Mouse (Mus musculus) spleen, postnatal 10 days (tissue): ENCODE results near the gene Gm20388.
"Not testable (repeated sequence)": the region's sequence is repeated elsewhere in the genome, so short reads cannot be mapped to it uniquely, and the experiment has no call there.

Experiments used
- DNase-seq, 2 experiments: peaks; one replicate each; pipeline ENCODE4 v3.0.0; 2021 to 2022; ENCODE audit warnings: low spot score in 2 of 2

Gm20388 gene

GRCm38 (mm10) chr8:121294234-121295108 lies 1383.8 kb downstream of the Gm20388 start:
- DNase-seq = no peak

- no peak for DNase-seq
These were observed 1385.4 kb downstream of the Gm20388 start for GRCm38 (mm10) chr8:121296082-121296481.

GRCm38 (mm10) chr8:121296597-121296996 lies 1386.0 kb downstream of the Gm20388 start:
- no peak for DNase-seq

DNA sequence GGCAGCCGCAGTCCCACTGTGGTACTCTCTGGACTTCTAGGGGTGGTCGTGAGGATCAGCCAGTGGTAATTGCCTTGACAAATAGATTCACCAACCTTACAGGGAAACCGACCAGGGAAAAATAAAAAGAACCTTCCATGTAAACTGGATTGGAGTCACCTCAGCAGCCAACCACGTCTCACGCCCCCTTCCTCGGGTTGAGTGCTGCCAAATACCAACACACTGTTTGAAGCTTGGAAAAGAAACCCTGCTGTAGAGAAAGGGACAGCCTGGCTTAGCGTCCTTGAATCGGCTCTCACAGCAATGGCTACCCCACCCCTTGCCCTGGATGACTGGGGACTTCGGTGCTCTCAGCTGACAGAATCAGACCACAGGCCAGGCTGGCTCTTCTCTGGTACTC lies 1386.7 kb downstream of the Gm20388 start:
- no peak for DNase-seq

DNA sequence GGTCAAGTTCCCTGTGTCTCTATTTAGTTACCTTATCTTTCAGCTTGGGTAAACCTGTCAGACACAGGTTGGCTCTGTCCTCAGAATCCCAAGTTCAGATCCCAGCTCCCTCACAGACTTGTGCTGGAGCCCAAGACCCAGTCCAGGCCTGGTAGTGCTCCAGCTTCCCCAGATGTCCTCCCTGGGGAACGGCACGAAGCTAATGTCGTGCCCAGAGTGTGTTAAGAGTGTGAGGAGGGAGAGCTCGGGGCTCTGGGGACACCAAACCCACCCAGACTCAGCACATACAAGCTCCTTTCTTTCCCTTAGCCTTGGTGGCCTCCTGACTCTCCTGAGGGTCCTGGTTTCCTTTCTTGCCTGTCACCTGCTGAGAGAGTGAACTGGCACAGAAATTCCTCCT lies 1389.4 kb downstream of the Gm20388 start:
- DNase-seq = no peak

DNA sequence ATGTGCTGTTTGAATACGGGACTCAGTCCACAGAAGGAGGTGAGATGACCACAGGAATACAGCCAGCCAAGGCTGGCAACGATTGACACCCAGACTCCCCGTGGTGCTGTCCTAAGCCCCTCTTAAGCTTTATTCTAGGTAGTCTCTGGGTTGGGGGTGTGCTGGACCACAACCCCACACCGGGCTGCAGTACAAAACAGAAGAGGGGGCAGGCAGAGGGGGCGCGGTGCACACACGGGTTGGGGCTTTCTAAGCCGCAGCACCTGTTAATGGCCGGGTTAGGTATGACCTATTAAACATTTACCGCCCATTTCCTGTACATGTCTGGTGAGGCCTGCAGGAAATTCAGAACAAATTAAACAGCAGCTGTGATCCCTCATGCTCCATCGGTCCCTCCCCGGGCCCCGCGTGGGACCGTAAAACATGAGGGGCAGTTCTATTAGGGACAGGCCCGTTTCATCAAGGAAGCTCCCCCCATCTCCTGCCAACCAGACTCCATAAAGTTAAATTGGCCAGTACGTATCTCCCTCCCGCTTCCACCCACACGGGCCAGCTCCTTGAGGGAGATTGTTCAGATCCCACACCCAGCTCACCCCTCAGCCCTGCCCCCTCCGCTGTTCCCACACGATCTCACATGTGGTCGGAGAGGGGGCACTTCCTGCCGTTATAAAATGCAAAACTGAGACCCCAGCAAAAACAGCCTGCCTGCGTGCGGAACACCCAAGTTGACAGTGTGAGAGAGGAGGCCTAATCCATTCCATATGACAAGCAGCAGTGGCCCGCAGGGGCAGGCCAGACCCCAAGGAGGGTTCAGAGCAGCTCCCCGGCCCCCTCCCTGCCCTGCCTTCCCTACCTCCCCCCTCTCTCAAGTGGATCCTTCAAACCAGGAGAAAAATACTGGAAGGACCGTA lies 1390.1 kb downstream of the Gm20388 start:
- peak in 1 of 2 experiments; percentile 24 for DNase-seq

DNA sequence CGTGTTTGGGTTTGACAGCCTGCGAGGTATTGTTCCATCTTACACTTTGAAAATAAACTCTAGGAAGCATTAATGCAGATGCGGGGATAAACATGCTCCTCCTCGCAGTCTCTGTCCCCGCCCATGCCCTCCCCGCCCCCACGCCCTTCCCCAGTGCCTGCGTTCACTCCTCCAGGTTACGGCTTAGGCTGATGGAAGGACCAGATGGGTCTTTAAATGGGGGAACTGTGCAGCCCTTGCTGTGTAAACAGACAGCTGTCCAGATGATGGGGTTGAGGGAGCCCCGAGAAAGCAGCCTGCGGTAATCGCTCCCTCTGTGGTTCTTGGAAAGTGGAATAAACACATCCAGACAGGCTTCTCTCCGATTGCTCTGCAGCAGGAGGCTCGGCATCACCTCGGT lies 1390.8 kb downstream of the Gm20388 start:
- no peak for DNase-seq

- no peak for DNase-seq
These were observed 1391.5 kb downstream of the Gm20388 start for GRCm38 (mm10) chr8:121301978-121302649.

GRCm38 (mm10) chr8:121307723-121308122 lies 1397.1 kb downstream of the Gm20388 start:
- DNase-seq = no peak

GRCm38 (mm10) chr8:121310976-121311819 lies 1400.6 kb downstream of the Gm20388 start:
- no peak for DNase-seq

DNA sequence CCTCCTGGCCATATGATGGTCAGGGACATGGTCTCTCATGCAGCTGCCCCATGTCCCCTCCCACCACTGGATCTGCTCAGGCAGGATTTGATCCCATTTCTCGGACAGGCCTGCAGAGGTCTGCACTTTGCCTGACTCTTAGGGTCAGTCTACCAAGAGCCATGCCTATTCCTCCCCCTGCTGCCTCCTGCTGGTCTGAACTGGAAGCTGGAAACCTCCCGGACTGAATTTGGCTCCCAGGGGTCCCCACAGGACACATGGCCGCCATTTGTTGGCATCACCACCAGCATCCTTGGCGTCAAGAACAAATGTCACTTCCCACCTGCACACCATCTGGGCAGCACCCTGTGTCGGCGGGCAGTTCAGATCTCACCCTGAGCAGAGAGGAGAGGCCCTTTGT lies 1402.8 kb downstream of the Gm20388 start:
- no peak for DNase-seq

DNA sequence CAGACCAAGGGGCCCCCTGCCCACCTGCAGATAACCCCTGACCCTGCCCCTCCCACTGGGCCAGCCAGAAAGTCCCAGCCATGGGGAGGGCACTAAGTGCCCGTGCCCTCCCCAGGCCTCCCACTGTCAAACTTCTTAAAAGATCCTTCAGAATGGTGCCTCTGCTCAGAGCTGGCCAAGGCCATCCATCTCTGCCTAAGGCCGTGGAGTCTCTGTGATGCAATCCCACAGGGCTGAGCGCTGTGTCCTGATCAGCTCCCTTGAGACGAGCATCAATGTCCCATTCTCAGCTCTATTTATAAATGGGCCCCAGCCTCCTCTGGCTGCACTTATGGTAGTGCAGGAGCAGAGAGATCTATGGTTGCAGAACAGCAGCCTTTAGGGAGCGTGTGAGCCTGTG lies 1403.4 kb downstream of the Gm20388 start:
- DNase-seq = no peak

GRCm38 (mm10) chr8:121315569-121315968 lies 1404.9 kb downstream of the Gm20388 start:
- DNase-seq = no peak

DNA sequence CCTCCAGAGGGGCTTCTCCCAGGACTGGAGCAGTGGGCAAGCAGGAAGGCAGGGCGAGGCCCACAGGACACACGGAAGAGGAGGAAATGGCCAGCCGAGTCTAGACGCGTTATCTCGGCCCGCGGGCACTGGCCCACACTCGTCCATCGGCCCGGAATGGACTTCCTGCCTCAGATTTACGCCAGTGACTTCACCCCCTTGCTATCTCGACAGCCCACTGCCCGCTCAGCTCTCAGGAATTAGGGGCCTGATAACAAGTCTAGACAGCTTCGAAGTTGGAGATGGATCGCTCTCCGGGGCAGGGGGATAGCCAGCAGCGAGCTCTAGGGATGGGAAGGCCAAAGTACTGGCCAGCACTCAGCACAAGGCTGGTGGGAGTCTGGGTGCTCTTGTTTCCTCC lies 1405.4 kb downstream of the Gm20388 start:
- DNase-seq = no peak

DNA sequence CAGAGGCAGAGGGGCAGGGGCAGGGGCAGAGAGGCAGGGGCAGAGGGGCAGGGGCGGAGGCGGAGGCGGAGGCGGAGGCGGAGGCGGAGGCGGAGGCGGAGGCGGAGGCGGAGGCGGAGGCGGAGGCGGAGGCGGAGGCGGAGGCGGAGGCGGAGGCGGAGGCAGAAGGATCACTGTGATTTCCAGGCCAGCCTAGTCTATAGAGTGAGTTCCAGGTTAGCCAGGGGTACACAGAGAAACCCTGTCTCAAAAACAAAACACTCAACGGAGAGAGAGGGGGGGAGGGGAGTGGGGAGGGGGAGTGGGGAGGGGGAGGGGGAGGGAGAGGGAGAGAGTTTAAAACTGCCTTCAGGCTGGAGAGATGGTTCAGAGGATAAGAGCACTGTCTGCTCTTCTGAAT lies 1408.1 kb downstream of the Gm20388 start:
- not testable (repeated sequence) for DNase-seq

DNA sequence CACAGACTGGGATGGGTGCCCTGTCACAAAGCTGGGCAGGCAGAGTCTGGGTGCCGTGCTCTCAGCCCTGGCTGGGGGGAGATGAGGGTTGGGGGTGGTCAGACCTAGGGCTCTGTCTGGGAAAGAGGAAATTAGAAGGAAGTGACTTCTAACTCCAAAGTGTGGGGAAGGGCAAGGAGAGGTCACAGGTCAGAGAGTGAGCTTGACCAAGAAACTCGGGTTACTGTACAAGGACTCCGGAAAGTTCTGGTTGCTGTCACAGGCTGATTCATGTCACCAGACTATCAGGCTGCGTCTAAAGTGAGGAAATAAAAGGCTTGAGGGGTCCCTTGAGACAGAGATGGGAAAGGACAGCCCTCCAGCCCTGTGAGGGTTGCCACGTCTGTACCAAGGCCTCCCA lies 1408.8 kb downstream of the Gm20388 start:
- no peak for DNase-seq

DNA sequence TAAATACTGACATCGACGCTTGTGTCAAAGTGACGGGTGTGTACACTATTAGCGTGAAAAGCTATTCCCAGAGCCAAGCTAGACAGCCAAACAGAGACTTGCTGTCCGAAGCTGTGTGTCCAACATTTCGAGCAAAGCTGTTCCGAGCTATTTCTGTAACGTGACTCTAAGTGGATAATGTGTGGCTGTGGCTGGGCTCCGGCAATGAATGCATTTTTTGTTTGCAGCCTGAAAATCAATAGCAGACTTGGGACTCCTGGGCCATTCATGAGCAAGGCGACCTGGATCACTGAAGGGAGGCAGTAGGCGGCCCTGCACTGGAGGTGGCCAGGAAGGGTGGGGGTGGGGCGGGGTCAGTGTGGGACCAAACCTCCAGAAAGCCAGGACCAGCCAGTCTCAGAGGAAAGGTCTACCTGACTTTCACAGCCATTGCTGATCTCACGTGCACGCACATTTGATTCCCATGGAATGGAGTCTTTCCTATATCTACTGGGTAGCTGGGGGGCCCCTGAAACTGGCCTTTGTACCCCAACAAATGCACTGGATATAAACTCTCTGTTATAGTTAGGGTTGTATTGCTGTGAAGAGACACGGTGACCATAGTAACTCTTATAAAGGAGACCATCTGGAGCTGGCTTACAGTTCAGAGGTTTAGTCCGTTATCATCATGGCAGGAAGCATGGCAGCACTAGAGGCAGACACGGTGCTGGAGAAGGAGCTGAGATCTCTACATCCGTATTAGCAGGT lies 1415.7 kb downstream of the Gm20388 start:
- no peak for DNase-seq

DNA sequence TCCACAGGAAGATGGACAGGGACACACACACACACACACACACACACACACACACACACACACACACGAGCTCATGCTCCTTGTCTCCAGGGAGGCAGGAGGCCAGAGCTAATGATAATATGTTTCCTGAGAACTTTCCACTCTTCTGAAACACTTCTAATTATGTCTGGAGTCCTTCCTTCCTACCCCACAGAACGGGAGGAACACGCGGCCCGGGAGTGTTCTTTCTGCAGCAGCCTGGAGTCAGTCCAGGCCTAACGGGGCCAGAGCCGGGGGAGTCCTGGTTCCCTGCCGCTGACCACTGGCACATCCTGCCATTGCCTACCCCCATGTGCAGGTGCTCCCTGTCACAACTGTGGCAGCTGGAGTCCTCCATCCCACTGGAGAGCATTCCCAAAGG lies 1421.8 kb downstream of the Gm20388 start:
- no peak for DNase-seq

DNA sequence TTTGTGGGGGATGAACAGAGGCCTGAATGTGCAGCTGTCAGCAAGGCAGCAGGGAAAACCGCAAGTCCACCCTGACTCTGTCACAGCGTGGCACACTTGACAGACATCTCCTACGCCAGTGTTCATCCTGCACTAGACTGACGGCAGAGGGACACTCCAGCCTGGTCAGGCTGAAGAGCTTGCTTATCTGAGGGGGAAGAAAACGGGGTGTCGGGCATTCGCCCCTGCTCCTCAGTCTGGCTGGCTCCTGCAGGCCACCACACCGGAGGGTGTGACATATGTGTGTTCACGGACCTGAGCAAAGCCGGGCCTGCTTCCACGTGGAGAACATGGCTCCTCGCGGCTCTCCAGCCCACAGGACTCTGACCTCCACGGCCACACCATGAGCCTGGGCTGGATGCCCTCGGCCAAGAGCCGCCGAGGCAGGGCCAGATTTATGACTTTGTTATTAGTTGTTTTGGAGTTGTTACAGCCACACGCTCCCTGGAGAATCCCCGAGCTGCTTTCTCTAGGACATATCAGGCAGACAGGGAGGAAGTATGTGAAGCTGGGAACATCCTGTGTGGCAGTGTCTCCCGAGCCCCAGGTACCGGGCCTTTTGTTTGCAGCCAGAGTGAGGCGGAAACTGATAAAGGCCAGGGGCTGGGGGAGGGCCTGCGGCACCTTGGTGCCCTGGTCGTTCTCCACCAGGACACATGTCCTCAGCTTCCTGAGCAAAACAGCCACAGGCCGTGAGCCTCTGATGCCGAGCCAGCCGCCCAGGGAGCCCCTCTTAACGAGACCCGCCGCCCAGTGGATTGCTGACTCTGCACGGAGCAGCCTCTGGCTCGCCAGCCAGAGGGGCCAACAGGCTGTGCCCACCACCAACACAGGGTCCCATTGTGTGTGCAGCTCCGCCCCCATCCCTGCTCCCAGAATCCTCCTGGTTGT lies 1424.1 kb downstream of the Gm20388 start:
- DNase-seq = no peak
